In the genomic region with DNA sequence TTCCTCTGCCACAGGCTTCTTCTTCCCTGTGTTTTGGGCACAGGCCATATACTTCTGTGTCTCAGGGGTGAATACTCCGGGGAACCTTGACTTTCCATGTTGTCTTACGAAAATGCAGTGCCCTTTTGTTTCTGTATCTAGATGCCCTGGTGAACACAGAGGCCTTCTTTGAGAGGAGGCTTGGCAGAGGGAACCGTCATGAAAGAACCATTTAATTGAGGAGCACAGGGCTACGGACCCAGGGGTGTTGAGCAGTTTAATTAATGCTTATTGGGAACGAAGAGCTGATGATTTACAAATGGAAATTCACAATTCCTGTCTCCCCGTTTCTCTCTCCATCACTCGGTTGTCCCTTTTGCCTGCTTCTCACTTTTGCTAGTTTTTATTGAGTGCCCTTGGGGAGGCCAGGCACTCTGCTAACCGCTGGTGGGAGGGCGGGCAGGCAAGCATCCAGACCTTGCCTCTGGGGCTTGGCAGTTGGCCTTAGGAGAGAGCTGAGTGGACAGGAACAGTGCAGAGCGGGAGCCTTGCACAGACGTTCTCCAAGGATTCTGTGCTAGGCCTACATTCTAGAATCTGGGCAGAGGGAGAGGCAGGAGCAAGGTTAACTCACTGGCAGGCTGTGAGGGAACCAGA, we compare ENCODE assay signal across 10 mouse cellular contexts. TPM values are rescaled to one million over a fixed set of nuclear protein-coding genes. Genes with fewer than 3 reads are reported as not detected.
DNase-seq lines count a peak whose midpoint lies in the region; ATAC-seq and TF ChIP-seq lines count a peak whose summit lies in the region.
"Had no signal": no experiment of that assay in that cellular context is flagged by ENCODE, and none has a peak within 500 bp of the region (broad histone marks: within the 10 kb centered on the region; RNA-seq: fewer than 3 reads in every experiment).

No protein-coding gene starts in this region.

- H3K9me3 ChIP-seq in kidney, embryonic 15.5 days (replicated peaks), result no peaks in the 10 kb centered on the region
- H3K9me3 ChIP-seq: heart, embryonic 10.5 days; lung, embryonic 15.5 days had no signal

- peak; percentile 10 for DNase-seq in kidney, adult 2 months
- DNase-seq in right cerebral cortex, postnatal 10 days (ENCODE audit: low spot score in 2 of 2), result peak; percentile 68 to 70
- no peak for DNase-seq in right cerebral cortex, postnatal 14 days
- DNase-seq in layer of hippocampus, adult 9-11 months, result peak; percentile 54
- no peak for DNase-seq in thymus, adult 2 months
- DNase-seq in thymus, postnatal 0 days (ENCODE audit: low spot score), result no peak
- DNase-seq: thymus, adult 18-20 months had no signal

- no peak overlapping the region for H3K4me2 ChIP-seq in kidney, embryonic 15.5 days
- H3K4me2 ChIP-seq: lung, embryonic 15.5 days had no signal

- H3K9ac ChIP-seq in kidney, embryonic 15.5 days, result no peak overlapping the region
- H3K9ac ChIP-seq: lung, embryonic 15.5 days had no signal

- 68% methylated on average over 11 of the region's 11 CpGs for WGBS in kidney, adult 2 months
- WGBS in kidney, embryonic 15.5 days, result 71% methylated on average over 11 of the region's 11 CpGs
- WGBS in thymus, adult 2 months, result 96% methylated on average over 11 of the region's 11 CpGs

- TF ChIP-seq CTCF in kidney, adult 2 months (conservative IDR thresholded peaks at IDR 0.05; ENCODE audit: insufficient read depth, insufficient read length, low read depth, low read length), result no peak
- no peak for TF ChIP-seq CTCF in thymus, adult 2 months (IDR thresholded peaks at IDR 0.05; ENCODE audit: borderline replicate concordance, control insufficient read depth, extremely low read depth, insufficient read depth, low read length, poor library complexity)

- 0 out of 2 replicates have a peak, but pooled peaks cover 2% of the 10 kb centered on the region for H3K4me1 ChIP-seq in kidney, adult 2 months (ENCODE audit: control insufficient read depth, insufficient read depth, low read length)
- H3K4me1 ChIP-seq in kidney, embryonic 15.5 days, result peaks cover 15% of the 10 kb centered on the region
- no peaks in the 10 kb centered on the region for H3K4me1 ChIP-seq in thymus, adult 2 months (replicated peaks; ENCODE audit: control insufficient read depth, insufficient read depth, low read length)
- H3K4me1 ChIP-seq: lung, embryonic 15.5 days had no signal

- no peaks in the 10 kb centered on the region for H3K27me3 ChIP-seq in kidney, adult 2 months (replicated peaks; ENCODE audit: control insufficient read depth, insufficient read depth, low read length)
- no peaks in the 10 kb centered on the region for H3K27me3 ChIP-seq in kidney, embryonic 15.5 days
- no peaks in the 10 kb centered on the region for H3K27me3 ChIP-seq in thymus, adult 2 months (ENCODE audit: control insufficient read depth, insufficient read depth, low read length)
- H3K27me3 ChIP-seq: lung, embryonic 15.5 days had no signal

- H3K27ac ChIP-seq in kidney, adult 2 months (ENCODE audit: insufficient read depth, low read depth, low read length), result no peak overlapping the region
- no peak overlapping the region for H3K27ac ChIP-seq in kidney, embryonic 15.5 days
- H3K27ac ChIP-seq in thymus, adult 2 months (ENCODE audit: control insufficient read depth, insufficient read depth, low read length), result no peak overlapping the region
- H3K27ac ChIP-seq: heart, embryonic 10.5 days; lung, embryonic 15.5 days had no signal

- TF ChIP-seq POLR2A in kidney, adult 2 months (IDR thresholded peaks at IDR 0.05; ENCODE audit: low read depth, low read length), result no peak
- no peak for TF ChIP-seq POLR2A in thymus, adult 2 months (IDR thresholded peaks at IDR 0.05; ENCODE audit: control insufficient read depth, extremely low read depth, insufficient read depth, low read length, poor library complexity)

- H3K36me3 ChIP-seq in kidney, adult 2 months (ENCODE audit: control insufficient read depth, insufficient read depth, low read length), result no peaks in the 10 kb centered on the region
- H3K36me3 ChIP-seq in kidney, embryonic 15.5 days, result no peaks in the 10 kb centered on the region
- H3K36me3 ChIP-seq in thymus, adult 2 months (ENCODE audit: control insufficient read depth, insufficient read depth, low read length), result no peaks in the 10 kb centered on the region
- H3K36me3 ChIP-seq: heart, embryonic 10.5 days; lung, embryonic 15.5 days had no signal

- H3K4me3 ChIP-seq in kidney, adult 2 months (ENCODE audit: insufficient read depth, low read depth, low read length), result no peak overlapping the region
- no peak overlapping the region for H3K4me3 ChIP-seq in kidney, embryonic 15.5 days (replicated peaks)
- H3K4me3 ChIP-seq in thymus, adult 2 months (ENCODE audit: control insufficient read depth, insufficient read depth, low read length), result no peak overlapping the region
- H3K4me3 ChIP-seq: heart, embryonic 10.5 days; lung, embryonic 15.5 days had no signal

- ATAC-seq in kidney, embryonic 15.5 days (replicated peaks; ENCODE audit: low FRiP score), result no peak

RNA-seq across cellular contexts. Expression of a gene that starts 18.4 kb away (rescaled TPM):
- 1.5 and 1.9 TPM in 2 replicates for polyA plus RNA-seq in kidney, adult 2 months (2012; rRNA removed)
- polyA plus RNA-seq in kidney, embryonic 15.5 days (2015; fragmentation: Nextera tagmentation; extraction: Ambion mirVana), result 10.0 and 11.6 TPM in 2 replicates
- 5.8 and 6.0 TPM in 2 replicates for polyA plus RNA-seq in thymus, adult 2 months (2012; rRNA removed)
- 12.8 and 14.3 TPM in 2 replicates for polyA plus RNA-seq in thymus, postnatal 0 days (2015; fragmentation: Nextera tagmentation; extraction: Ambion mirVana)

Comparison
In these comparisons a context has a peak if more than half of its experiments do, and no peak if none do; other contexts are left out.
1. DNase-seq: peak in kidney, adult 2 months (single experiment), right cerebral cortex, postnatal 10 days (2 of 2) and layer of hippocampus, adult 9-11 months (single experiment); none in right cerebral cortex, postnatal 14 days (single experiment), thymus, adult 2 months (single experiment) and thymus, postnatal 0 days (single experiment).